Mouse (Mus musculus): ENCODE measurements at regions not wholly inside any gene's neighbourhood (a gene's known extent, or its start where the extent isn't known, plus 50 kb on each side); places are given as distances from the start of the nearest gene placed in this dataset.
A peak's percentile ranks its signal among the peaks of the same experiment; 100 is the strongest.

DNA sequence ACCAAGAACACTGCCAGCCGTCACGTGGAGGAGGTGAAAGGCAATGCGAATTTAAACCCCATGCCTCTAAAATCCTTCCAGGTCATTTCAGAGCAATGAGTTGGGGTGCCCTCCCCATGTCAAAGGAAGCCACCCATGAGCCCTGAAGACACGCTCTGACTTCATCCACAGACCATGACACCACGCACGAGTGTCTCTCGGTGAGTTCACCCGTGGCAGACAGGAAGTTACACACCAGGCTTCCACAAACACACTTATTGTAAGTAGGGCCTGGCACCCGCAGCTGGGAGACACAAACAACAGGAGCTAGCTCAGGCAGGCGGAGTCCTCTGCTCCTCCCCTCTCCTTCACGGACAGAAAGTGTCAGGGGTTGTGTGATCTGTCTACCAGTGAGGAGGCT, 251.4 kb upstream of the Sulf2 start:
- DNase-seq (ENCODE audit: low read depth, low spot score), result no peak

DNA sequence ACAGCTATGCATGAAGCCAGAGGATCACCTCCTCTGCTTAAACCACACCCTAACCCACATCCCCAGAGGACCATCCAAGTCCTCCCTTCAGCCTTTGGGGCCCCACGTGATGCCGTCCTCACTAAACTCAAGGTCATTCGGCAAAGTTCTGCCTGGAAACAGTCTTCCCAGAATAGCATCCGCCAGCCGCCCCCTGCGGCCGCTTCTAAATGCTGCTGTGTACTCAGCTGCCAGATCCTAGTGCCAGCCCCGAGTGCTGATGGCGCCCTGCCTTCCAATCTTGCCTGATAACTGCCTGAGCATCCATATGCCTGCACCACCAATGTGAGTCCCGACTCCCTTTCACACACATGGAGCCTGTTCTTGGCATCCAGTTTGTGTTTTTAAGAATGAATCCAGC, 247.9 kb upstream of the Sulf2 start:
- DNase-seq (ENCODE audit: low read depth, low spot score), result no peak

DNA sequence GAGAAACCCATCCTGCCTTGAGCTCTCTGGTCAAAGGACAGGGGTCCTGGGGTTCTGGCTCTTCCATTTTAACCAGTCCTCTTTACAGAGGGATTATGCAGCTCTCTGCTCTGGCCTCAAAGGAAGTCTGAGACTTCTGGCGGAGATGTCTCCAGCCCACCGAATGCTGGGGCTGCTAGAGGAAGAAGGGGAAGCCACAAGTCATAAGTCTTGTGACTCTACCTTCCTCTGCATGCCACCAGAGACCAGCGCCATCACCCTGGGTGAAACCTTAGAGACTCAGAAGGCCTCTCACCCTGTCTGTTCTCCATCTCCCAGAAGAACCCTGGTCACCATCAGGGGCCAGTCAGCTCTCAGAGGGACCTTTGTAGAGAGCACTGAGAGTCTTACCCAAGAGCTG, 246.4 kb upstream of the Sulf2 start:
- DNase-seq (ENCODE audit: low read depth, low spot score), result no peak

DNA sequence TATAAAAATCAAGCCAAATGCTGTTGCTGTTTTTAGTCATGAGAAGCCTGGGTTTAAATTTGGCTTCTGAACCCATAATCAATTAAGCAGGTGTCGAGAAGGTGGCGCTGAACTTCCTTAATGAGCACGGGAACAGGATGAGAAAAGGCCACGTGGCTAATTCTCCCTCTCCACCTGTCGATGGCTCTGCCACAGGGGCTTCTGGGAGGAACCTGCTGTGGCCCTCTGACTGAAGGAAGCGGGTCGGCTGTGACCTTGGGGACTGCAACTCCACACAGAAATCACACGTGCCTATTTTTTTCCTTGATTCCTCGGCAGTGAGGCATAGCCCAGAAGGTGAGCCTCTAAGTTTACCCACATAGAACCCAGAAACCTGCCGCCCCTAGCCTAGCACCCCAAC, 244.8 kb upstream of the Sulf2 start:
- no peak for DNase-seq (ENCODE audit: low read depth, low spot score)

DNA sequence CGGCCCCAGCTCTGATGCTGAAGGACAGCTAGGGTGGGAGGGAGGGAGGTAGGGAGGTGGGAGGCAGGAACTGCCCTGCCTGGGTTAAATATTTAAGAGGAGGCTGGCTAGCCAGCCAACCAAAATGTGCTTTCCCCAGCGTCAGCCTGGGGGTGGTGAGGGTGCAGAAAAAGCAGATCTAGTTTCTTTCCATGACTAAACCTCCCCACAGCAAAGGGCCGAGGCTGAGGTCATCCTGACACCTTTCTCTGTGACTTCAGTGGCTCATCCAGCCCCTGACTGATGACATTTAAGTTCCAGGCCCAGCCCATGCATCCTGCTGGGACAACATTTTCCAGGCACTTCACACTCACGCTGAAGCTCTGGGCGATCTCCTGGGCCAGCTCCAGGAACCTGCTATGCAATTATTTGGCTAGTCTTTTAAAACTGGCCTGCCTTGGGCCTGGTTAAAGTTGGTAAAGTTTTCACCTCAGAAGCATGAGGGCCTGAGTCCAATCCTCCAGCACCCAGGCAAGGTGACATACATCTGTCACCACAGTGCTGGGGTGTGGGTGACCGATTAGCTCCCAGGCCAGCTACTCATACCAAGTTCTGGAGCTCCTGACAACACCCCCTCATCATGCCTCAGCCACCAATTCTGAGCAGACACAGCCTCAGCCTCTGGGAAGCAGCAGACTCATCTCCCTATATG, 243.8 kb upstream of the Sulf2 start:
- DNase-seq (ENCODE audit: low read depth, low spot score), result peak; percentile 24

DNA sequence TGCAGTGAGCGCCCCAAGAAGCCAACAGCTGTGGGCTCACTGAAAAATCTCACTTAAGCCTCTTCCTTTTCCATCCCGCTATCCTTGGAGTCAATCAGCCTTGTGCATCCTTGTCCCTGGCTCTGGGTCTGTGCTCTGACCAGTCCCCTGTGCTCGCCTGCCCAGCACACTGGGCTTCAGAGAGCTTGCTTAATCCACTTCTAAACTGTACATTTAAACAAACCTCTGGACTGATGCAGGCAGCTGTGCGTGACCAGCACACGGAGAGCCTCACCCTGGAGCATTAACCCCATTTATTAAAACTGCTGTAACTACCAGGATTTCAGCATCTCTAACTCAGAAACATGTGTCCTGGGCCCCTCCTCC, 243.3 kb upstream of the Sulf2 start:
- DNase-seq (ENCODE audit: low read depth, low spot score), result no peak

DNA sequence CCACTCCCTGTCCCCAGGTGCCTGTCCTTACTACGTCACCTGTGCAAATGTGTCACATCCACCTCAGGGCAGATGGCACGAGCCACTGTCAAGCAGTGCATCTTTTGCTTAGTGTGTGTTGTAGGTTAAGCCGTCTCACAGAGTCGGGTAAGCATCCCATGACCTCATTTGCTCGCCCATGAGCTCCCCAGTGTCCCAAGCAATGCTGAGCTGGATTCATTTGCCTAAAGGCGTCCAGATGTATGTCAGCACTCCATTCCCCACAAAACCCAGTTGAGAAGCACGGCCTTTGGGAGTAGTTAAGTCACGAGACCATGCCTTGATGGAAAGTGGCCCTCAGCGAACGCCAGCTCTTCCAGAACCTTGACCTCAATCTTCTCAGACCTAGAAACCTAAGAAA, 242.7 kb upstream of the Sulf2 start:
- DNase-seq (ENCODE audit: low read depth, low spot score), result no peak

DNA sequence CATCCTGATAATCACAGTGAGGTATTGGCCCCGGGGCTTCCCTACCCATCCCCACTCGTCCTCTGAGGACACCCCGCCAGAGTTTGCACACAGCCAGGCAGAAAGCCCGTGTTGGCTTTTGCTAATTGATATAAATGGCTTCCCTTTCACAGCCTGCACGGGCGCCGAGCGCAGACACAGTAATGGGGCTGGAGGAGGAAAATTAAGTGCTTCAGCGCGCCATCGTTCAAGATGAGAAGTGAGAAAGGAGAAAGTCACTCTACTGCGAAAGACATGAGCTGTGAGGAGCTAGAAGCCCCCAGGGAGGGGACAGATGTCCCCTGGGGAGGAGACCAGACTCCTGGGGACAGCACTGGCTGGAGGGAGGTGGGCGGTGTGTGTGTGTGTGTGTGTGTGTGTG, 239.2 kb upstream of the Sulf2 start:
- DNase-seq (ENCODE audit: low read depth, low spot score), result no peak

DNA sequence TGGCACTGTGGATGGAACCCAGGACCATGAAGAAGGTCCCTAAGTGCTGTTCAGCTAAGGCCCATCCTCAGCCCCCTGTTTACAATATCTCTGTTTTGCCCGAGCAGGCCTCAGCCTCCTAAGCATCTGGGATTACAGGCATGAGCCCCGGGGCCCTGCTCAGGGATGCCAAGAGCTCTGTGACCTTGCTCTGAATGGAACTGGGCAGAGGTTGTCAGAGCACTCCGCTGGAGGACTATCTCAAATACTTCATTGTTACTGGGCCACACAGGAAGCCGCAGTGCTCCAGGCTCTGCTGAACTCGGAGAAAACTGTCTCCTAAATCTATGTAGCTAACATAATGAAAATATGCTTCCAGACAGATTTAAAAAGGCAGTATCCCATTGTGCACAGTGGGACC, 235.7 kb upstream of the Sulf2 start:
- no peak for DNase-seq (ENCODE audit: low read depth, low spot score)

DNA sequence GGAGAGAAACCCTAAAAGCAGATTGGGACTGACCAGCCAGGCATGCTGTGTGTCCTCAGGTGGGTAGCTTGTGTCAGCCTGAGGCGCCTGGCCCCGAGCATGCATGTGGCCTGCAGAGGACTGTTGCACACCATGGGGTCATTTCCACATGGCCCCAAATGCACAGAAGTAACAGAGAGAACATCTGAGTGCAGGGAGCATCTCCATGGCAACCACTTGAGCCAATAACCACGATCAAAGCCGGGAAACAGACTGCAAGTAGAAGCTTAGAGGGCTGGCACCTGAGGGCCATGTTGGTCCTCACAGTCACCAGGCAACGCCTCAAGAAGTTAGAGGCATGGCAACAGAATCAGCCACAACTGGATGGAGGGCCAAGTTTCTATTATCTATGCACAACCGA, 232.6 kb upstream of the Sulf2 start:
- no peak for DNase-seq (ENCODE audit: low read depth, low spot score)

DNA sequence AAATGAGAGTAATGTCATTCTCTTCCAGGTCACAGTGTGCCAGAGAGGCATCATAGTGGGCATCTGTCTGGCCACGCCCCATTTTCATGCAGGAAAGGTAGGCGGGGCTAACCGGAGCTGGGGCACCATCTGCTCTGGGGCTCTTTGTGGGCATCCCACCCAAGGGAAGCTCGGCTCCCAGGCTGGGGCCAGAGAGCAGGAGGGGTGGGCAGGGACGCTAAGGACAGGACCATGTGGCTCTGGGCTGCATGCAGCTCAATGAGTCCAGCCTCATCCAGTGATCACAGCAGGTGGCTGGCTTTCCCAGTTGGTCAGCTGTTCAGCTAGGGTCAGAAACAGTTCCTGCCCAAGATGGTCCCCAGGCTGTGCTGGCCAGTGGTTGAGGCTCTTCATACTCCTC, 231.4 kb upstream of the Sulf2 start:
- no peak for DNase-seq (ENCODE audit: low read depth, low spot score)

DNA sequence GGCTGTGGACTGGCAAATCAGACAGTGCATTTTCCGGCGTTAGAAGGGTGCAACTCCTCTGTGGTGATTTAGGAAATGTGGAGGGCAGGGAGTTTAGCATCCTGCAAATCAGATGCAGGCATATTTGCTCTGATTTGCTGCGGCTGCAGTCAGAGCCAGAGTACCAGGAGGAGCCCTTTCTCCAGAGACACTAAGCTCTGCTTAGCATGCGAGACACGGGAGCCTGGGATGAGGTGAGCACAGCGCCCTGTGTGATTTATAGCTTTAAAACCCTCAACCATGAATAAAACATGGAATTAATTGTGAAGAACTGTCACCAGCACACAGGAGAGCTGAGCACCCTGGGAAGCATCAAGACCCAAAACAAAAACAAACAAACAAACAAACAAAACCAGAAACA, 229.1 kb upstream of the Sulf2 start:
- DNase-seq (ENCODE audit: low read depth, low spot score), result no peak

DNA sequence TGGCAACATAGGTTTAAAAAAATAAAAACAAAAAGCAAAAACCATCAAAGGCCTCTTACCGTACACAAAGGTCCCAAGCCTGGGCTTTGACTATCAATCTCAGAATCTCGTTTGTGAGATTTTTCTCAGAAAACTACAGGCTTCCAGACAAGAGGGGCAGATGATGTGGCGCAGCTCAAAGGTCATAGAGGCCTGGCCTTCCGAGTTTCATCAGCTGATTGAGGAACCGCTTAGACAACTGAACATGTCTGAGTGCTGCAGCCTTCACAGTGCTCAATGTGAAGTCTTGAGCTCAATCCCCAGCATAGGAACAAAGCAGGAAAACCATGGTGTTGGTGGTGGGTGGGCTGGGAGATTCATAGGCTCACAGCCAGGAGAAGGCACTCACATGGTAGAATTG, 227.9 kb upstream of the Sulf2 start:
- DNase-seq (ENCODE audit: low read depth, low spot score), result no peak

DNA sequence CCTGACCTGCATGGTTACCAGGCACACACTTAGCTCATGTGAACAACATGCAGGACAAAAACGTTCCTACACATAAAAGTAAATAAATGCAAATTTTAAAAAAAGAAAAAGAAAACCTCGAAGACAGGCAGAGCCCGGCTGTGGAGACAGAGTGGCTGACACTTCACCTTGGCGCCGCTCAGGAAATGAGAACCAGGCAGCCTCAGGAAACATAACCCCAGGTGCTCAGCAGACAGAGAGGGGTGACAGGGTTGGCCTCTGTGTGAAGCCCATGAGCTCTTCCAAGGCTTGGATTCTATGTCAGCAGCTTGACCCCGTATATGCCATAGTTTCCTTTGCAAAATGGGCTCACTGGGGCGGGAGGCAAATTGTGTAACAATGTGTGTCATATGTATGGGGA, 226.7 kb upstream of the Sulf2 start:
- no peak for DNase-seq (ENCODE audit: low read depth, low spot score)

DNA sequence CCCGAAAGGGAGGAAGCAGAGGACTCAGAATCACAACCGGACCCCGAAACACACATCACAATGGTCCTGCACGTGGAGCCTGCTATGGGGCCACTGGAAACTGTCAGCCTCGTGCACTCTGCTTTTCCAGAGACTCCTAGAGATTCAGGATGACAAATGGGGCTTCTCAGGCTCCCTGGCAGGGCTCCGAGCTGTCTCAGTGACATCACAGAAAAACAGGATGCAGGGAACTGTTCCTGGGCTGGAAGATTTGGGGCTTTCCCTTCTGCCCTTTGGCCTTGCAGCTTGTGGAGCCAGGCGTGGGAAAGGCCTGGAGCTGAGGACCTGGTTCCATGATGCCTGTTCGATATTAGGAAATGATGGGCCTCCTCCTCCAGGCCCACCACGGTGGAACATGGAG, 225.4 kb upstream of the Sulf2 start:
- no peak for DNase-seq (ENCODE audit: low read depth, low spot score)

DNA sequence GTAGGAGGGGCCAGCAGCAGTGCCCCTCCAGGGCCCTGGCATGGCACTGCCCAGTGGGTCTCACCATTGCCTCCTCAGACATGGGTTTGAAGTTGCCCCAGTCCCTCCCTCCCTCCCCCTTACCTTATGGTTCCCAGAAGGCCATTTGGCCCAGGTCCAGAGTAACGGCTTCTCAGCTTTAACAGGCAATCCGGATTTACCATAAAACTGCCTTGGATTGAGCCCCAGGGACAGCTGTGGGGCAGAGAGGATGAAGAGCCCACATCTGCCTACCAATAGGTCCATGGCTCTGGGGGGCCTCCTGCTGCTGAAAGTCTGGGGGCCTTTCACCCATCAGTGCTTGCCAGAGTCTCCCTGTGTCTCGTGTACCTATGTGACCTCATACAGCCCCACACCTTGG, 222.9 kb upstream of the Sulf2 start:
- no peak for DNase-seq (ENCODE audit: low read depth, low spot score)

DNA sequence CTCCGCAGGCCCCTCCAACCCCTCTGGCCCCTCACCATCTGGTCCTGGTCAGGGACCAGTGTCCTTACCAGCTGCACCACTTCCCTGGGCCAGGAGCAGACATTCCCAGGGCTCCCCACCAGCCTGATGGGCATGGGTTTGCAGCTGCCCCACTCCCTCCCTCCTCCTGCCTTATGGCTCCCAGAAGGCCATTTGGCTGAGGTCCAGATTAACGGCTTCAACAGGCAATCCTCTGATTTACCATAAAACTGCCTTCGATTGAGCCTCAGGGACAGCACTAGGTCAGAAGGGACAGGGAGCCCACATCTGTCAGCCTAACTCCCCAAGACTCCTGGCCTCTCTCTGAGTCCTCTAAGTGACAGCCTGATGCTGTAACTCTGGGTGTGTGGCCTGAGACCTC, 221.9 kb upstream of the Sulf2 start:
- DNase-seq (ENCODE audit: low read depth, low spot score), result no peak

DNA sequence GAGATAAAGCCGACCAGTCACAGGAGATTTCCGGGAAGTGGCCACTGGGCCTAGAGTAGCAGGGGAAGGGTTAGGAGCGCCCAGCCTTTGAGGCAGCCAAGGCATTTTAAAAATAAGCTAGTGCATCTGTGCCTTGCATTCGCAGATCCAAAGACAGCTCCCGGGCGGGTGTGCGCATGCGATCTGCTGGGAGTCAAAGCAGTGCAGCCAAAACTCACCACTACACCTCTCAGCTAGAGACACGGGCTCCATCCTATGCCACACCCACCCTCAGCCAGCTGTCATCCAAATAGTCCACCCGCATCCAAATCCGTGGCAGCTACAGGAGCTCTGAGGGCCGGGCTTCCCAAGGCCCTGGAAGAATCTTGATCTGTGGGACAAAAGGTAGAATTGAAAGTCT, 220.2 kb upstream of the Sulf2 start:
- no peak for DNase-seq (ENCODE audit: low read depth, low spot score)

DNA sequence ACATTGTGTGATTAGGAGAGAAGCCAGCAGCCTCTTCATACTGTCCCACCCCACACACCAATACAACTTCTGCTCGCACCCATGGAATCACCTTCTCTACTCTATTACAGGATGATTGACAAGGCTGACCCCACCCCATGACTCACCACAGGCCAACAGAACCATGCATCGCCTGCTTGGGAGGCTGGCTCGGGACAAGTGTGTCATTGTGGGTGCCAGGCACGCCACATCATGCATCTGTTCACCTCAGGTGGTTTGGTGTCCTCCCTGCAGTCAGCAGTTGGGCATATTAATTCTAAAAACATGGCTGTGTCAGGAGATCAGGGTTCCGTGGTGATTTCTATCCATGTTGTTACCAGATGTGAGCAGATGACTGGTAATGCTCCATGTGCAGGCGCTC, 215.3 kb upstream of the Sulf2 start:
- no peak for DNase-seq (ENCODE audit: low read depth, low spot score)

DNA sequence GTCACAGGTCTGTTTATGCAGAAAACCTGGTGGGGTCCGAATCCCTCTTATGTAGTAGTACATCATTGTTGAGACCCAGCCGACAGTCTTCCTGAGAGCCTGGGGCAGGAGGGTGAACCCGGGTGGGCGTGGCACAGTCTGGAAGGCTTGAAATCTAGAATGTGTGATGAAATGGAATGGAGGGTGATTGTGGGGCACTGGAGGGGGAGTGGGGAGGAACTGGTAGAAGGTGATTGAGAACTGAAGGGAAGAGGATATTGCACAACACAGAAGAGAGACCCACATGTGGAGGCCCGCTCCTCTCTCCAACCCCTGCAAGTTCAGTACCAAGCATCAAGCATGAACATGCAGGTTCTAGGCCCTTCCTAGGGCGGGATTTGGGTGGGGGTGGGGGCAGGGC, 206.2 kb upstream of the Sulf2 start:
- no peak for DNase-seq (ENCODE audit: low read depth, low spot score)

DNA sequence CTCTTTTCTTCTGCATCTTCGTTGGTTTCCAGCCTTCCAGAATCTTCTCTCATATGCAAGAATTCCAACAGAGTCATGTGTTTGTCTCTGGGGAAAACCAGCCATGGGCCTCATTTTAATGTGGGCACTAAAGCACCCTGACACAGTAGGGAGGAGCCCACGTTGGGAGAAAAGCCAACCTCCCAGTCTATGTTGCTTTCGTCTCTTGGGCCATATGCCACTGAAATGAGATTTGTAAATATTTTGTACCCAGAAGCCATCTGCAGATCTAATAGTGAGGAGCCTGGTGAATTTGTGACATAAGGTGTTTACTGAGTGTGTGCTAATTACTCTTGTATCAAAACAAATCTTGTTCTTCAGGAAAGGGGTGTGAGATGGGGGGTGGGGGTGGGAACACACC, 205.3 kb upstream of the Sulf2 start:
- no peak for DNase-seq (ENCODE audit: low read depth, low spot score)

DNA sequence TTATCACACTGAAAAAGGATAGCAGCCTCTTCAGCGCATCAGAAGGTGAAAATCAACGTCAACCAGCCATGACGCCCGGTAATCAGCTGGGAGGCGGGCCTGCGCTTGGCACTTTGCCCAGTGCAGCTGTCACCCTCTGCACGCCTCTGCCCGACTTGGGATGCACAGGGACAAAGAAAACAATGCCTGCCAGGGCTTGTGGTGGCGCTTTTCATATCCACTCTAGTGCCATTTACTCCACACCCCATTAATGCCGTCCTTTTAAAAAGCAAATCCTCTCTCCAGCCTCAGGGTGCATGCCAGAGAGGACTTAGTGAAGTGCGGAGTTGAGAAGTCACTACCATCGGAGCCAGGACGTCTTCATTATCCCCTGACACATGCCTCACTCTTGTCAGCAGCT, 204.5 kb upstream of the Sulf2 start:
- DNase-seq (ENCODE audit: low read depth, low spot score), result no peak

DNA sequence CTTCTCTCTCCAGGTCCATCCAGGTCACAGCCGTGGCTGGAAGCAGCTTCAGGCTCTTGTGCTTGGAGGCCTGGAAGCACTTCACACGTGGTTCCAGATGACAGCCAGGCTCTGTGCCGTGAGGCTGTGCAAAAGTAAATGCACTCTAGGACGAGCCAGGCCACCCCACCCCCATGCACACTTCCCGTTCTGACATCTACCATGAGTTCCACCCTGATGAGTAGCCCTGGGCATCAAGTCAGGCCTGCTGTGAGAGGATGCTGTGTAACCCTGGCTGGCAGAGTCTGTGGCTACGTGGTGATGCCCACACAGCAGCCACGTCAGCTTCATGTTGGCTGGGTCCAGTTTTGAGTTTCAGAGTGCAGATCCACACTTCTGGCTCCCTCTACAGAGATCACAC, 202.4 kb upstream of the Sulf2 start:
- no peak for DNase-seq (ENCODE audit: low read depth, low spot score)

DNA sequence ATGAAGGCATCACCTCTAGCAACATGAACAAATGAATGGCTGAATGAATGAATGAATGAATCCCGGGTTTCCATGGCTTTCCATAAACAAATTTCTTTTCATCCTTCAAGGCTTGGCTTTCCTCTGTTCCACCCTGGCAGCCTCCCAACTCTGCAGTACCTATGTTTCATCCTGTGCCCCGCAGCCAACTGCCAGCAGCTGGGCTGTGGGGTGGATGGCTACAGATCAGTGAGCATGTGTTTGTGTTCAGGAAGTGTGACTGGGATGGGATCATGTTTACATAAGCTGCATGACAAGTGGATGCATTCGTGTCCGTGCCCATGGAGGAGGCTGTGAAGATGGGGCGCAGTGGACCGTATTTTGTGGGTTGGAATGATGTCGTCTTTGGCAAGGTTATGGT, 200.5 kb upstream of the Sulf2 start:
- no peak for DNase-seq (ENCODE audit: low read depth, low spot score)

DNA sequence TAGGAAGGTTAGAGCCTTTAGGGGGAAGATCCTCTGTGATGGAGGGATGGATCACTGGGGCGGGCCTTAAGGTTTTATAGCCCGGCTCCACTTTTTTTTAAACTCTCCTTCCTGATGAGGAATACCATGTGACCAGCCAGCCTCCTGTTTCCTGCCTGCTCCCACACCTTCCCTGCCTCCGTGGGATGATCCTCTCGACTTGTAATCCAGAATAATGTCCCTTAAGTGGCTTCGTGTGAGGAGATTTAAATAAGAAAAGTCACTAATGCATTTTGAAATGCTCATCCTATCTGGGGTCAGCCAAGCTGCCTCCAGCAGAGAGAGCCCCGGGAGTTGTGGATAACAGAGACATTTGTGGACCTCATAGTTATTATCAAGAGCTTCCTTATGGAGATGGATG, 200.0 kb upstream of the Sulf2 start:
- no peak for DNase-seq (ENCODE audit: low read depth, low spot score)
